Mouse (Mus musculus): ENCODE measurements at regions not wholly inside any gene's neighbourhood (a gene's known extent, or its start where the extent isn't known, plus 50 kb on each side); places are given as distances from the start of the nearest gene placed in this dataset.

- no peak for TF ChIP-seq POLR2A (IDR thresholded peaks at IDR 0.05; ENCODE audit: extremely low read depth, insufficient read depth, low read length)
- no peak for TF ChIP-seq CTCF (IDR thresholded peaks at IDR 0.05; ENCODE audit: low read depth, low read length)
These were observed 900.3 kb downstream of the Tmem182 start for GRCm38 (mm10) chr1:41705692-41706091.
